Mouse (Mus musculus) brain, embryonic 14.5 days (tissue): Measurements from ENCODE around the gene Fank1.

ENCODE experiments used
- CTCF ChIP-seq: fragments of 200-500 bp; IDR thresholded peaks from 2 replicates; pipeline ENCODE4 v1.5.1; 2012; ENCODE audit warnings: inconsistent platforms, mild to moderate bottlenecking, moderate library complexity, borderline replicate concordance; ENCODE audit not compliant: insufficient read depth, insufficient read length; ENCODE audit errors: extremely low read depth
- POLR2A ChIP-seq: fragments of 200-500 bp; IDR thresholded peaks from 2 replicates; pipeline ENCODE4 v1.6.1; 2012; ENCODE audit warnings: mild to moderate bottlenecking, inconsistent platforms, borderline replicate concordance; ENCODE audit not compliant: poor library complexity, insufficient read depth, insufficient read length, severe bottlenecking; ENCODE audit errors: extremely low read depth

DNA sequence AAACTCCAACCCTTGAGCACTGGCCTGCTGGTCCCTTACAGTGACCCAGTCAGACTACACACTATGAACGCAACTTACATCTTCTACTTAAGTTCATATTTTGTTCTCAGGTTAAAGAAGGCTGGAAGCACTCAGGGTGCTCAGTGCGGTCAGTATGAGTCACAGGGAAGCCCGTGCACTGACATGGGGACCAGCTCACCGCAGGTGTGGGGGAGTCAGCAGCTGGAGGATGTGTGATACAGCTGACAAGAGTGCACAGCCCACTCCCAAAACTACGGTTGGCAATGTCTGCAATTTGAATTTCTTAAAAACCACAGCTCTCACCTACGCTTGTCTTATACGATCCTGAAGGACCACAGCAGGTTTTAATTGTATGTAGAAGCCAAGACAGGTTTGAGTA, 36.1 kb upstream of the Fank1 start:
- TF ChIP-seq CTCF (no peak), POLR2A (no peak)
